In genomic region chr3:159865691-159866090, GRCm38 (mm10) we compare ENCODE assay signal across 28 mouse cellular contexts. TPM values are rescaled to one million over a fixed set of nuclear protein-coding genes. Genes with fewer than 3 reads are reported as not detected.
DNase-seq lines count a peak whose midpoint lies in the region; ATAC-seq lines count a peak whose summit lies in the region.
"Had no signal": no experiment of that assay in that cellular context is flagged by ENCODE, and none has a peak within 500 bp of the region (broad histone marks: within the 10 kb centered on the region; RNA-seq: fewer than 3 reads in every experiment).

No protein-coding gene starts in this region.

- H3K9me3 ChIP-seq in embryonic facial prominence, embryonic 14.5 days (ENCODE audit: control insufficient read depth, low read length) = no peaks in the 10 kb centered on the region
- no peaks in the 10 kb centered on the region for H3K9me3 ChIP-seq in embryonic facial prominence, embryonic 10.5 days
- H3K9me3 ChIP-seq: embryonic facial prominence, embryonic 13.5 days; forebrain, embryonic 10.5 days; G1E; hindbrain, embryonic 12.5 days had no signal

- DNase-seq in embryonic facial prominence, embryonic 14.5 days (ENCODE audit: low spot score) = peak; percentile 3
- DNase-seq in embryonic facial prominence, embryonic 10.5 days (ENCODE audit: low spot score) = no peak
- DNase-seq in 3134 (ENCODE audit: extremely low read depth, insufficient read length, low spot score) = peak; percentile 29
- peak; percentile 77 for DNase-seq in NIH3T3 (ENCODE audit: low read depth)
- DNase-seq in thymus, postnatal 25 days = no peak
- DNase-seq in adrenal gland, adult 18-20 months (ENCODE audit: low spot score in 2 of 2) = no peak
- DNase-seq: adrenal gland, adult 2 months; adrenal gland, postnatal 25 days; cerebellum, adult 2 months; cerebellum, postnatal 14 days; embryo, embryonic 11 days; gastrocnemius, adult 2 months; gastrocnemius, postnatal 25 days; heart, postnatal 10 days; heart, postnatal 4 days; kidney, adult 9 months had no signal

- H3K36me3 ChIP-seq in embryonic facial prominence, embryonic 14.5 days (ENCODE audit: control insufficient read depth, insufficient read depth, low read length) = no peaks in the 10 kb centered on the region
- H3K36me3 ChIP-seq in embryonic facial prominence, embryonic 10.5 days (replicated peaks) = peaks cover 6% of the 10 kb centered on the region
- H3K36me3 ChIP-seq in macrophage (ENCODE audit: inconsistent target) = no peaks in the 10 kb centered on the region
- H3K36me3 ChIP-seq: embryonic facial prominence, embryonic 13.5 days; G1E; hindbrain, embryonic 12.5 days had no signal

- H3K27me3 ChIP-seq in embryonic facial prominence, embryonic 14.5 days (replicated peaks; ENCODE audit: control insufficient read depth, insufficient read depth, low read length) = no peaks in the 10 kb centered on the region
- no peaks in the 10 kb centered on the region for H3K27me3 ChIP-seq in embryonic facial prominence, embryonic 10.5 days (replicated peaks; ENCODE audit: low read depth, poor library complexity, severe bottlenecking)
- H3K27me3 ChIP-seq: embryonic facial prominence, embryonic 13.5 days; hindbrain, embryonic 12.5 days had no signal

- H3K27ac ChIP-seq in embryonic facial prominence, embryonic 14.5 days (replicated peaks; ENCODE audit: low read depth, low read length) = no peak overlapping the region
- H3K27ac ChIP-seq in embryonic facial prominence, embryonic 10.5 days (replicated peaks) = no peak overlapping the region
- peak overlapping the region; percentile 8; the same call in 1 of the 2 replicates for H3K27ac ChIP-seq in macrophage
- H3K27ac ChIP-seq: embryonic facial prominence, embryonic 13.5 days; forebrain, embryonic 10.5 days; gastrocnemius, adult 2 months; hindbrain, embryonic 12.5 days had no signal

- 83% methylated on average over 1 of the region's 1 CpGs for WGBS in embryonic facial prominence, embryonic 14.5 days
- 88% methylated on average over 1 of the region's 1 CpGs for WGBS in embryonic facial prominence, embryonic 10.5 days
- 38% methylated on average over 1 of the region's 1 CpGs for WGBS in macrophage (ENCODE audit: missing documents)

- no peak for ATAC-seq in embryonic facial prominence, embryonic 14.5 days (ENCODE audit: low read depth)
- ATAC-seq: activated CD4-positive, CD25-positive, alpha-beta regulatory T cell, adult 4 months; CD4-positive, CD25-positive, alpha-beta regulatory T cell, adult 4 months; forebrain, embryonic 14.5 days; hindbrain, embryonic 16.5 days; inflammation-experienced regulatory T-cells, adult 6 months; intestine, postnatal 0 days had no signal

- H3K9ac ChIP-seq in embryonic facial prominence, embryonic 14.5 days (ENCODE audit: low read depth, low read length) = no peak overlapping the region
- H3K9ac ChIP-seq: embryonic facial prominence, embryonic 13.5 days; hindbrain, embryonic 12.5 days had no signal

- no peak overlapping the region for H3K4me2 ChIP-seq in embryonic facial prominence, embryonic 14.5 days (ENCODE audit: low read depth, low read length)
- H3K4me2 ChIP-seq: embryonic facial prominence, embryonic 13.5 days; hindbrain, embryonic 12.5 days had no signal

- H3K4me1 ChIP-seq in embryonic facial prominence, embryonic 14.5 days (ENCODE audit: control insufficient read depth, insufficient read depth, low read length) = no peaks in the 10 kb centered on the region
- H3K4me1 ChIP-seq in embryonic facial prominence, embryonic 10.5 days = no peaks in the 10 kb centered on the region
- H3K4me1 ChIP-seq: embryonic facial prominence, embryonic 13.5 days; forebrain, embryonic 10.5 days; hindbrain, embryonic 12.5 days had no signal

- no peak overlapping the region for H3K4me3 ChIP-seq in embryonic facial prominence, embryonic 14.5 days (ENCODE audit: low read depth, low read length)
- H3K4me3 ChIP-seq in embryonic facial prominence, embryonic 10.5 days = no peak overlapping the region
- no peak overlapping the region for H3K4me3 ChIP-seq in macrophage (ENCODE audit: inconsistent target)
- H3K4me3 ChIP-seq: embryonic facial prominence, embryonic 13.5 days; erythroblast, embryonic 14.5 days; forebrain, embryonic 10.5 days; gastrocnemius, adult 2 months; hindbrain, embryonic 12.5 days had no signal

- H3K79me2 ChIP-seq in macrophage (ENCODE audit: inconsistent target) = peaks cover 56% of the 10 kb centered on the region

RNA-seq across cellular contexts. Expression of gene Wls, which starts 26.2 kb away (rescaled TPM):
- 143 and 170 TPM in 2 replicates for polyA plus RNA-seq in embryonic facial prominence, embryonic 14.5 days (2014; fragmentation: Nextera tagmentation; extraction: Ambion mirVana)
- polyA plus RNA-seq in embryonic facial prominence, embryonic 10.5 days (2016; fragmentation: Nextera tagmentation; extraction: Ambion mirVana) = 118 and 122 TPM in 2 replicates
- 100 to 1,000 TPM in 20 of 26 experiments, 10 to 100 TPM in 6; 41.6 to 232 (median 137) TPM for total RNA-seq in macrophage (2018; cell fraction: chromatin; rRNA removed)
- 100 to 1,000 TPM in 2 of 26 experiments, 10 to 100 TPM in 24; 54.7 to 118 (median 78.9) TPM for total RNA-seq in macrophage (2018; cell fraction: cytosol; rRNA removed)
- total RNA-seq in macrophage (2018; cell fraction: nucleus; rRNA removed) = 100 to 1,000 TPM in 25 of 26 experiments, 10 to 100 TPM in 1; 86.4 to 278 (median 142) TPM
- 83.5 to 101 TPM (median 88.8 TPM) in 3 replicates for polyA plus RNA-seq in macrophage (2018)
- total RNA-seq in adrenal gland, adult 18-20 months (2021) = 10 to 100 TPM; 58.9 to 59.6 TPM

Comparison
In these comparisons a context has a peak if more than half of its experiments do, and no peak if none do; other contexts are left out.
1. DNase-seq: peak in embryonic facial prominence, embryonic 14.5 days (single experiment), 3134 (single experiment) and NIH3T3 (single experiment); none in embryonic facial prominence, embryonic 10.5 days (single experiment), thymus, postnatal 25 days (single experiment) and adrenal gland, adult 18-20 months (0 of 2).